Mouse (Mus musculus): ENCODE results near the gene Pon2. TPM values are rescaled to one million over a fixed set of nuclear protein-coding genes. Genes with fewer than 3 reads are reported as not detected.

Pon2 gene
- polyA plus RNA-seq (2014; fragmentation: Illumina TruSeq; extraction: RNeasy Lipid Tissue Mini Kit (QIAGEN cat#74804); ENCODE audit: low read depth, low replicate concordance) = 36.9 TPM

GRCm38 (mm10) chr6:5298092-5298554 lies at the start of gene Pon2:
Gene Pon2, minus strand, starts transcription at chr6:5298455.

GRCm38 (mm10) chr6:5255722-5256451 lies 42.4 kb downstream of the Pon2 start, which contains the start of gene Pon3:
Gene Pon3, minus strand, starts transcription at chr6:5256286.

Other genes starting within 250 kb of the Pon2 start
- gene Pon1, start 104.5 kb downstream of the Pon2 start, polyA plus RNA-seq (2014; fragmentation: Illumina TruSeq; extraction: RNeasy Lipid Tissue Mini Kit (QIAGEN cat#74804); ENCODE audit: low read depth, low replicate concordance) = 3.4 TPM
- gene Pon3, start 42.2 kb downstream of the Pon2 start, polyA plus RNA-seq (2014; fragmentation: Illumina TruSeq; extraction: RNeasy Lipid Tissue Mini Kit (QIAGEN cat#74804); ENCODE audit: low read depth, low replicate concordance) = 32.7 TPM
- 5.4 TPM for gene Asb4, start 84.9 kb upstream of the Pon2 start, polyA plus RNA-seq (2014; fragmentation: Illumina TruSeq; extraction: RNeasy Lipid Tissue Mini Kit (QIAGEN cat#74804); ENCODE audit: low read depth, low replicate concordance)
- 297 TPM for gene Pdk4, start 197.9 kb upstream of the Pon2 start, polyA plus RNA-seq (2014; fragmentation: Illumina TruSeq; extraction: RNeasy Lipid Tissue Mini Kit (QIAGEN cat#74804); ENCODE audit: low read depth, low replicate concordance)

All from heart, adult 10 weeks (tissue).